Mouse (Mus musculus) C2C12 (cell line): Measurements from ENCODE around the gene Olfr1278.

Experiments
- CTCF ChIP-seq: IDR thresholded peaks from one replicate; pipeline ENCODE4 v1.5.1; 2011; ENCODE audit not compliant: control insufficient read depth, insufficient read depth, insufficient read length
- USF1 ChIP-seq: IDR thresholded peaks from one replicate; pipeline ENCODE4 v1.6.1; 2011; ENCODE audit warnings: low read depth, mild to moderate bottlenecking, control low read depth, moderate library complexity

GRCm38 (mm10) chr2:111313717-111314116, 23.8 kb downstream of the Olfr1278 start, which contains the start of gene Olfr1280:
- TF ChIP-seq CTCF = no peak
- TF ChIP-seq USF1 = no peak
